Mouse (Mus musculus): ENCODE measurements at regions not wholly inside any gene's neighbourhood (a gene's known extent, or its start where the extent isn't known, plus 50 kb on each side); places are given as distances from the start of the nearest gene placed in this dataset.

DNA sequence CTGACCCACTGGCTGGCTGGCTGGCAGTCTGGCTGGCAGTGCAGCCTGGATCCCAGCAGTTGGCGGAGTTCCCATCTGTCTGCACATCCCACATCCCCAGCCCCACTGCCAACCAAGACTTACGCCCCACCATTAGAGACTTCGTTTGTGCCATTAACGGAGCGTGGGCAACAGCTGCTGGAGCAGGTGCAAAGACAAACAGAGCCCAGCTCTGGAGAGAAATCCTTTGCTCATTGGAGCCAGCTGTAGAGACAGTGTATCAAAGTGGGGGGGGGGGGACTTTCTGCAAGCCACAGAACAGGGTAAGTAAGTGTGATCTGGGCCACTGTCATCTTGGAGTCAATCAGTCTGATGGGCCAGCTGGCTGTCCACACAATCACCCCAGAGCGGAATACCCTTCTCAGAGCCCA lies 52.3 kb downstream of the Rplp1 start:
- no peak for DNase-seq

DNA sequence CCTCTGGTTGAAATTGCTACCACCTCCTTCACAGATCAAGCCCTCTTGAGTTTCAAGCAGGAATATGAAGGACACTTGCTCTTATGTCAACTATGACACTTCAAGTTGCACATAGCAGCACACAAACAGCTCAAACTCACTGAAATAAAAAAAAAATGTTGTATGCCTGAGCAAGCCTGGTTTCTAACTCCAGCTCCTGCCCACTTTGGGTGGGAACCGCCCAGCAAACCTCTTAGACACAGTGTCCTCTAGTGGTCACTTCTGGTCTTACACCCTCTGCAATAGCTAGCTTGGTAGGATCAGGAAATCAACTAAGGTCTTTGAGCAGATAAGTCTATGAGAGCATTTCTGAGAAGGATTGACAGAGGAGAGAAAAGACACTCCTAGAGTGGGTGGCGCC lies 54.2 kb downstream of the Rplp1 start:
- DNase-seq = peak; percentile 60 to 82

DNA sequence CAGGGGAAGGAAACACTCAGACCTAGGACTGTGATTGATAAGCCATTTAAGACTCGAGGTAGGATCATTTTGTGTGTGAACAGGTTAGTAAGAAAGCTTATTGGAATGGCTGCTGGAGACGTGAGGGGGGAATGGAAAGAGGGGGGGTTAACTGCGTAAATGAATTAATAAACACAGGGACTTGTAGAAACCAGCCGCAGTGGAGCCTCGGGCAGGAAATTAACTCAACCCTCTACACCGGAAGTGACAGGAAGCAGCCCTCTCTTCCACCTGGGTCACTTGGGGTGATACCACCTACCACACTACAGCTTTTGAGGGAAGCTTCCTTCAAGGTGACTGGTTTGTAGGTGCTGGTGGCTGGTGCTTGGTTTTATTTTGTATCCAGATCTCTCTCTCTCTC lies 54.9 kb downstream of the Rplp1 start:
- no peak for DNase-seq

DNA sequence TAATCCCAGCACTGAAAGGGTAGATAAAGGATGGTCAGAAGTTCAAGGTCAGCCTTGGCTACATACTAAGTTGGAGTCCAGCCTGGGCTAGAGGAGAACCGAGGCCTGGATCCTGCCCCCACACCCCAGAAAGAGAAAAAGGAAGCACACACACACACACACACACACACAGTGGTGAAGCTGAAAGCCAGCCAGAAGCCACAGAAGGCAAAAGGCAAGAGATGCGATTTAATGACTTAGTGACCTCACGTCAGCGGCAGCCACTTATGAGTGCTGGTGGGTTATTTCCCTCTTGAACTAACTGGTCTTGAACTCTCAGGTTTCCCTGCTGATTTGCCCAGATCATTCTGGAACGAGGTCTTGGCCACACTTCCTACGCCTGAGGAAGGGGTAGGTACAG lies 56.5 kb downstream of the Rplp1 start:
- DNase-seq = no peak

DNA sequence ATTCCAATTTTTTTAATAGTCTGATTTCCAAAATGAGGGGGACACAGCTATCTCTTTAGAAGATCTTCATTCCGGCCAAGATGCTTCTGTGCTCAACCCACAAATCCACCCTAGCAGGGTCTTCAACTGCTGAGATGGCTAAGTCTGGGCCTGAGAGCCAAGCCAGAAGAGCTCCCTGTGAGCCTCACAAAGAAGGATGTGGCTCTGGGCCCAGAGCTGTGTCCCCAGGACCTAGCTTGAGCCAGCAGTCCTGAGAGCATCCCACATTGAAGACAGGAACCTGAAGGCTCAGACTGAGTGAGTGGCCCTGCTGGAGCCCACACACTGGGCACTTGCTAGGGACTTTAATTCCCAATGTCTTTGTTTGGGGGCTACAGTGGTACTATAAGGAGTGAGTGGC lies 57.7 kb downstream of the Rplp1 start:
- no peak for DNase-seq

DNA sequence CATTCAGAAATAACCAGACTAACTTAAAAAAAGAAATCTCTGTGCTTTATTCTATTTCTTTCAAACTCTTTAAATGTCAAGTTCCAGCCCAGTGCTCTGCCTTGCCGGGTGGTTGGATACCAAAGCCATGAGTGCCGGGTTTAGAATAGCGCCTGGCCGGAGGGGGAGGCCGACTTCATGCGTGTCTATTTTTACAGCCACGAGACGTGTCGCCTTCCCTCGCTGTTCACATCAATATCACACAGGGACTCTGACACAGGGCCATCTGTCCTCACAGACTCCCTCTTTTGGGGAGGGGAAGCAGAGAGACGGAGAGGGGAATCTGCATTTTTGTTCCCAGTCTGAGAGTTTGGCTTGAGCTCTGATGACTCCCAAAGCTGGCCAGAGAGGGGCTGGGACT lies 58.7 kb downstream of the Rplp1 start:
- DNase-seq = no peak

DNA sequence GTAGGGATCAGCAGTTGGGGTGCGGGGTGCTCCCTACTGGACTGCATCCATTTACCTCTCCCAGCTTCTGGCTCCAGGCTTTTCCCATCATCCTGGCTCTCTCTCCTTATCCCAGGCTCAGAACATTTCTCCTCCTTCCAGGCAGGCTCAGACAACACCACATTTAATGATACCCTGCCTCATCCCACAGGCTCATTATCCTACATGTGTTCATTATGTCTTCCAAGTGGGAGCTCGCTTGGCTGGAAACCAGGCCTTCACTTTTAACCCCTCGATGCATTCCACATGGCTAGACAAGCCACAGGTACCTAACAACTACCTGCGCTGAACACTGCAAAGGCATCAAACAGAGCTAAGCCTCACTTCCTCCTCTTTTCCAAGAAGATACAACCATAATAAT lies 60.5 kb downstream of the Rplp1 start:
- no peak for DNase-seq

DNA sequence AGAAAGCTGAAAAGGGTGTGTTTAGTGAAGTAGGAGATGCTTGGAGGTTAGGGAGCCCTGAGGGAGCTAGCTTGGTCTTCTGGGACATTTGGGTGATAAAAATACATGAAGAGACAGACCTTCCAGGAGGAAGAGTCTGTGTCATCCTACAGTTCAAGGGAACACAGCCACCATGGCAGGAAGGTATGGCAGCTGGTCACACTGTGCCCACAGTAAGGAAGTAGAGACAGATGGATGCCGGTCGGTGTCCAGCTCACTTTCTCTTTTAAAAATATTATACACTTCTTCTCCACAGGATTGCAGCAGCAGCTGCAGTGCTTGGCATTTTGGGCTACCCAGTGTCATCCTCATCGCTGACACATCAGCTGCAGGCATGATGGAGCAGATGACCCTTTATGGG lies 63.0 kb downstream of the Rplp1 start:
- DNase-seq = no peak

DNA sequence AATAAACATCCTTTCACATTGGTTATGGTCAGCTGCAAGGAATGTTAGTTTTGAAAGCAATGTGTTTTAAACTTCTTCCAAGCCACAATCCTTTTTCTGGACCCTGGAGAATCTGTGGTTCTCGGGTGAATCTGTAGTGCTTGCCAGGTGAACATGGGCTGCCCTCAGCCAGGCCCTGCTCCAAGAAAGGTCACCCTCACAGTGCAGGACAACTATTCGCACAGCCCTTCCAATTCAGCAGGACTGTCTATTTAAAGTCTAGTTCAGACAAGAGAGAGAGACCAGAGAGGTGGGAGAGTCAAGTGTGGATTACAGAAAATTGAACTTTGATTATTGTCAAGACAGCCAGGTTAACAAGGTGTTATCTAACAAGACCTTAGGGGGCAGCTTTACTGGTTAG lies 65.9 kb downstream of the Rplp1 start:
- no peak for DNase-seq

DNA sequence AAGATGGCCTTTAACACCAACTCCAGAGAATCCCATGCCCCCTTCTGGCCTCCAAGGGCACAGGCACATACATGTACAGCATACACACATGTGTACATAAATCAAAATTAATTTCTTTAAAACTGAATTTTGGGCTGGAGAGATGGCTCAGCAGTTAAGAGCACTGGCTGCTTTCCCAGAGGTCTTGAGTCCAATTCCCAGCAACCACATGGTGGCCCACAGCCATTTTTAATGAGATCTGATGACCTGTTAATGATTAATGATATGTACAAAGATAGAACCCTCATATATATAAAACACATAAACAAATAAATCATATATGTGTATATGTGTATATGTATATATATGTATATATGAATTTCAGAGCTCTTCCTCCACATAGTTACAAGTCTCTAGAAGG lies 66.8 kb downstream of the Rplp1 start:
- peak in 1 of 2 experiments; percentile 37 for DNase-seq

DNA sequence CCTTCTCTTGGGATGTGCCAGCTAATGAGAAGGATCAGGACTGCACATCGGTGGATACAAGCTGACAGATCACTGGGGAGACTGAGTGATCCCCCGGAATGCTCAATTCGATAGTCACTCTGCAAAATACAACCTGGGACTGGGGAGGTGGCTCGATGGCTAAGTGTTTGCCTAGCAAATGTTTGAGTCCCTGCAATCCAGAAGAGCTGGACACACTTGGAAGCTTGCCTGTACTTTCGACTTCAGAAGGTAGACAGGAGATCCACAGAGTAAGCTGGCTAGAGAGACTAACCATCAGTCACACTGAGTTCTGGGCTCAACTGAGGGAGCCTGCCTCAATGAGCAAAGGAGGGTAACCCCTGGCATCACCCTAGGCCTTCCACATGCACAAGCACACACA lies 69.7 kb downstream of the Rplp1 start:
- DNase-seq = no peak

DNA sequence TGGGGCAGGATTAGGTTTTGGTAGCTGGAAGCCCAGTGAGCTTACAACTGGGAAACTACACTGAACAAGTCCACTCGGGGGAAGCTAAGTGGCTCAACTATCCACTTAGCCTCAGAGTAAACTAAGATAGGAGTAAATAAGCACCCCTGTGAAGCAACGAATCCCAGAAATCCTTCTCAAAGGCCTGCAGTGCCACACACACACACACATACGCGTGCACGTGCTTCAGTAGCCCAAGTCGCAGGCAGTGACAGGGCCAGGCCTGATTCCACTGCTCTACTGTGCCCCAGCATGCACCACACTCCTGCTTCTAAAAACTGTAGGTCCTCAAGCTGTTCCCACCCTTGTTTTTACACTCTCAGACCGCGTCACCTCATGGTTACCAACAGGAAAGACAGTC lies 70.2 kb downstream of the Rplp1 start:
- DNase-seq = no peak

DNA sequence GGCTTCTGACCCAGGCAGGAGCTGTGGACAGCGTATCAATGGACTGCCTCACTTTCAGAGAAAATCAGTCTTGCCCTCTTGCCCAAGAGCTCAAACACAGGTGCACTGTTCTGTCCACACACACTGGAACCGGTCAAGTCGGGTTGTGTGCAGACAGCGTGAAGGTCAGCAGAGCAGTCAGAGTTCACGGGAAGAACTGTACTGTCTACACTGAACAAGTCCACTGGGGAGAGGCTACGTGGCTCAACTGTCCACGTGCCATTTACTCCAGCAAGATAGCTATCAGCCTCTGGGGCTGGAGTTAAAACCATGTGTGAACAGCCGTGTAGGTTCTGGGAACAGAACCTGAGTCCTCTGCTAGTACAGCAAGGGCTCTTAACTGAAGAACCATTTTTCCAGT lies 70.8 kb downstream of the Rplp1 start:
- DNase-seq = peak; percentile 44 to 81

DNA sequence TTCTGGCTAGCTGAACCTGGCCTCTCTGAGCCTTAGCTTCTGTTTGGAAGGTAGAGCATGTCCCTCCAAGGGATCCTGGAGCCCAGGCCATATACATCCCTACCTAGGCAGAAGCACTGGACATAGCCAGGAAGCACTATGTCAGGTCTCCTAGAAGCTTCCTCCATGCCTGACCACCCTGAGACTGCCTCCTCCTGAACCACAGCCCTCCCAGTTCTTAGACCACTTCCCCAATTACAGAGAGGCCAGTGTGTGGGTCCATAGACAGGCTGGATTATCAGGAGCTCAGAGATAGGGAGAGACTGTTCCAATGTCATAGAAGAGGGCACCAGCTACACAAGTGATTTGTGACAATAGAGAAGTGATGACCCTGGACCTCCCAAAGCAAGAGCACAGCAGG lies 72.0 kb downstream of the Rplp1 start:
- no peak for DNase-seq

DNA sequence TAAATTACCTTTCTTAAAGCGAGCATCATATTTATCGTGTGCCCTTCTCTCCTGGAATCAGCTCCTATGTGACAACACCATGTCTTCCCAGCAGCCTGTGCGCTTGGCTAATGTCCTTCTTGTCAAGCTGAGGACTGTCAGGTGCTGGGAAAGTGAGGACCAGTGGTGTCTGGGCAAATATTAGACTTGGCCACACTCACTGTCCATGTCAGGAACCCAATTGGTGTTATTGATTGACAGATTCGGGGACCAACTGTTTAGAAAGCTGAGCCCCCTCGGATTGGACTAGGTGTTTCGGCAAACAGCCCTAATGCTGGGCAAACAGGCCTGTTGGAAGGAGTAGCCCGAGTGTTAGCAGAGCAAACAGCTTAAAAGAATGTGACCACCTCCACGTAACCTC lies 73.1 kb downstream of the Rplp1 start:
- DNase-seq = no peak

DNA sequence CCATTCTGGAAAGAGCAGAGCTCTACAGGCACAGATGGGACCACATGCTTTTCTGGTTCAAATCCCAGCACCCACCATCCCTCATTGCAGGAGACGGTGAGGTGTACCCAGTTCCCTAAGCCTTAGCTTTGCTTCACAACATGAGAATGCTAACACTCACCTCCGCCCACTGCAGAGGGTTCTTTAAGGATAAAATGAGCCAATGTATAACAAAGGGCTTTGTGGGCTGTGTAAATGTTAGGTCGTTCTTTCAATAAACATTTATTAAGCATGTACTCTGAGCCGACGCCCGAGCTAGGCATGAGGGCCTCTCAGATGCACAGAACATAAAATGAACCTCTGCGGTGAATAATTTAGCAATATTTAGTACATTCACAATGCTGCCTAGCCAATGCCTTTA lies 74.0 kb downstream of the Rplp1 start:
- DNase-seq = no peak

DNA sequence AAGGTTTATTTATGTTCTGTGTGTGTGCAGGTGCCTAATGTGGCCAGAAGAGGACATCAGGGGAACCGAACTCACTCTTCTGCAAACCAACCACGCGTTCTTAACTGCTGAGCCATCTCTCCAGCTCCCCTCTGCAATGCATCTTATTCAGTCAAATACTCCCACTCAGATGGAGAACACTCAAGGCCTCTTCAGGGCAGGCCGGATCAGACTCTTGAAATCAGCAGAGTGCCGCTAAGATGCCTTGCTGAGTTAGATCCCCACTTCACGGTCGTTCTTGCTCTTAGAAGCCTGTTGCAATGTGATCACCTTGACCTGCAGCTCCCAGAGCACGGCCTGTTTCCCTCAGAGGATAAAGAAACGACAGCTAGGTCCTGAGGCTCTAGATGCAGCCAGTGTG lies 81.1 kb downstream of the Rplp1 start:
- DNase-seq = no peak

DNA sequence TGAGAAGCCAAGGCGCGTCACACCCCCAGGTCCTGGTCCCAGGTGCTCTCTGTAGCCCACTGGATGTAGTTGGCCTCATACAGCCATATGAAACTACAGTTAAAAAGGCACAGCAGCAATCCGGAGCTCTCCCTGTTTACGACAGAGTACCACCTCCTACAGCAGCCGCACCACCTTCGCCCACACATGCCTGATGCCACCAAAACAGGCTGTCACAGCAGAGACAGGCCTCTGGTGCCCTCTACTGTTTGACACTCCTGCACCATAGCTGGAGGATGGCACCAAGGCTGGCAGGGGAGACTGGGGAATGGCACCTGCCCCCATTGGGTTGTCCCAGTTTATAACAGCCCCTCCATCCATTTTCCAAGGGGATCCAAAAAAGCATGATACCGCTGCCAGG lies 84.1 kb downstream of the Rplp1 start:
- DNase-seq = peak; percentile 67 to 70

DNA sequence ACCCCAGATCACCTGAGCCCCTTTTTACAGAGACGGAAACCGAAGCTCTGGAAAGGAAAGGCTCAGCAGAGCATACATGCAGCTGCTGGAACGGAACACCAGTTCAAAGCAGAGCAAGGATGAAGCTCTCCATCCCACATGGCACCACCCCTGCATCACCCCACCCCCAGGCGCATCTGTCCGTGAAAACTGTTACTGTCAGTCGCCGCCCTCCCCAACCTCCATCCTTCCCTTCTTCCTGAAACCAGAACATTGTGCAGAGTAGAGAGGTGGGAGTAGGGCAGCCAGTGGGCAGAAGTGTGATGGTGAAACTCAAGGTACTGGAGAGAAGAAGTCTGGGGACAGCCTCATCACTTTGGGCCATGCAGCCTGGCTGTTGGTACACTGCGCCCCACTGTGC lies 84.6 kb downstream of the Rplp1 start:
- no peak for DNase-seq

DNA sequence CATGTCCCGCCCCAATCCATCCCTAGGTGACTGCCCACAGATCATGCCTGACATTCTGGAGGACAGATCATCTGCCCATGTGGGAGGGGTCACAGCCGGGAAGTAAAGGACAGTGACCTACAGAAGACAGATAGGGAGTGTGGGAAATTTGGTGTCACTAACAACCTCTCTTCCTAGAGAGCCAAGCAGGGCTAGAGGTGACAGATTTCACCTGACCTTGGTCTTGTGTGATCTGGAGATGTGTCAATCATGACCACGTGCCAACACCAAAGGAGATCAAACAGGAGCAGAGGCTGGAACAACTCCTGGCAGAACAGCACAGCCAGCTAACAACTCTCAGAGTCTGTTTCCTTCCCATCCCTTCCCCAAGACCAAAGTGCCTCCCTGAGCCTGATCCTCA lies 85.0 kb downstream of the Rplp1 start:
- DNase-seq = no peak

DNA sequence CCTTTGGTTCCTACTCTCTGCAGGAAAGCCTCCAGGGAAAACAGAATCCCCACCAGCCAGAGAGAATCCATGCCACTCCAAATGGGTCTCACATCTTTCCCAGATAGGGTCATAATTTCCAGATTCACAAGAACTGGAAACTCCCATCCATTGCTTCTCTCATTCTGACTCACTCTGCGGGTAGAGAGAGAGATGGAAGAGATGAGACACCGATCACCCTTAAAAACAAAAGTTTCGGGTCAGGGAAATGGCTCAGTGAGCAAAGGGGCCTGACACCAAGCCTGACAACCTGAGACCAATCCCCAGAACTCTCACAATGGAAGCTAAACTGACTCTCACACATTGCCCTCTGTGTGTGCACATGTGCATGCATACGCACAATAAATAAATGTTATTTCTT lies 86.6 kb downstream of the Rplp1 start:
- no peak for DNase-seq

DNA sequence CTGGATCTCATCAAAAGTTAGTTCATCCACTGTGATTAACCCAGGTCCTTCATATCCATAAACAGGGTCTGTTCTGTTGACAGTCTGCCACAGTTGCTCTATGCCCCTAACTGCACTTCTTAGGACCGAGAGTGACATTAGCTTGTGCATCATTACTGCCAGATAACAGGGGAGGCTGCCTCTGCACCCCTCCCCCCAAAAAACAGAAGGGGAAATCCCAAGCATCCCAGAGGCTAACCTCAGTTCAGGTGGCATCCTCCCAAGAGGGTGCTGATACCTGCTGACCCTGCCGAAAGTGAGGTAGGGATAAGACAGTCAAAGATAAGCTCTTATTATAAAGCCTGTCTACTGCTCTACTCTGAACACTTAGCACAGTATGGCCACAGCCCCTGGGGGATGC lies 87.3 kb downstream of the Rplp1 start:
- no peak for DNase-seq

DNA sequence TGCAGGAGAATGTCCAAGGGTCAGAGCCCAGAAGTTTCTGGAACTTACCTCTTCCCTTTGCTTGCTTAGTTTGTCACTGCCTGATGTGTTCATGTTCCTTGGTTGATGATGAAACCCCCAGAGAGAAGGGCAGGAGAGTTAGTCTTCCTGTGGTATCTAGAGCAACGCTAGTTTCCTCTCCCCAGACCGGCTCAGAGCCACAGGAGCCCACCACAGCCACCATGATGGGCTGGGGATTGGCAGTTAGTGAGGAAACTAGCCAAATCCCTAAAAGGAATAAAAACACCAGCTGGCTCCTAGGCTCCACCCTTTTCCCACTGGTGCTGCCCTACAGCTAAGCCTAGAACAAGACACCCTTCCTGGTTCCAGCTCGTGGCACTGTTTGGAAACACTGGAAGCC lies 87.9 kb downstream of the Rplp1 start:
- DNase-seq = no peak

DNA sequence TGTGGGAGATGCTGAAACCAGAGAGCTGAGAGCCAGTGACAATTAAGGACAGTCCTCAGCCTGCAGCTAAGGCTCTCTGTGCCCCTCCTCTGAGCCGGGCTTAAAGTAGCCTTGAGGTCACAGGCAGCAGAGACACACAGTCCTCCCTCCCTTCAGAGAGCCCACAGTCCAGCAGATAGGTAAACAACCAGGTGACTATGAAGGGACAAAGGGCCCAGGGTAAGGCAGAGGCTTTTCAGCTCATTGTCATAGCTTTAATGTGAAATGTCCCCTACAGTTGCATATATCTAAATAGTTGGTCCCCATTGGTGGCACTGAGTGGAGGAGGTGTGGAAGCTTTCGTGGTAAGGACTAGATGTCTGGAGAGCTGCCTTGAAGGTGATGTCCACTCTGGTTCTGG lies 88.5 kb downstream of the Rplp1 start:
- DNase-seq = no peak

DNA sequence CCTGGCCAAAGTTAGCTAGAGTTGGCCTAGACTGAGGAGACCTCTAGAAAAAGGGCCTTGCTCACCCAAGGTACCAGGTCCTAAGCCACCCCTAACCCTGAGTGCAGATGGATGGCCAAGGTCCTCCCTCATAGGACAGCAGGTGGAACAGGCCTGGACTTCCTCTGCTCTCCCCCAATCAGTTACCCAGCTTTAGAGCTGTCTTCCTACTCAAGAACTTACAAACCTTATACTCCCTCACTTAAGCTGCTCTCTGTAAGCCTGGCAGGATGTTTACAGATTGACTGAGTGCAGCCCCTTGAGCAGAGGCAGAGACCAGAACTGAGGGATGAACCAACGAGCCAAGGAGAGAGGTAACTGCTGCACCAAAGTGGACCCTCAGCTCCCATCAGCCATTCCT lies 94.5 kb downstream of the Rplp1 start:
- DNase-seq = no peak

DNA sequence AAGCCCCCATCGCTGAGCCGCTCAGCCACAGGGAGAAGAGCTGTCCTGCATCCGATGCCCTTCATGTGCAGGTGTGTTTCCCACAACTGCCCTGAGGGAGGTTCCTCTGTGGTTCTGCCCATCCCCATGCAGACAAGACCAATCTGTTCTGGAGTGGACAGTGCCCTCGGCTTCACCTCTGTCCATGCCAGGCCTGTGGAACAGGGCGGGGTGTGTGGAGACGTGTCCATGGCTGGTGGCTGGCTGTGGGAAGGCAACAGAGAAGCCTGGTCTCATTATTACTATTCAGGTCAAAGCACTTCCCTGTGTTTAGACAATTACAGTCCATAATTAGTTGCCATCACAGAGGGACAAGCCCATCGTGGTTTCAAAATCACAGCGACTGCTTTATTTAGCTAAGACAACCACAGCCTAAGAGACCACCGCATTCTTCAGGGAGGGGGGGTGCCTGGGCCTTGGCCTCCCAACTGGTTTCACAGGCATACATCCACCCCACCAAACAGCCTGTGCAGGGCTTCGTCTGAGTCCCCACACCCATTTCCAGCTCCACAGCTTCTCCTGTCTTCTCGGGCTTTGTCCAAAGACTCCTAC lies 97.7 kb downstream of the Rplp1 start:
- DNase-seq = no peak

Measured in kidney, postnatal 25 days (tissue).